Mouse (Mus musculus): Measurements from ENCODE around the gene St8sia6.

DNA sequence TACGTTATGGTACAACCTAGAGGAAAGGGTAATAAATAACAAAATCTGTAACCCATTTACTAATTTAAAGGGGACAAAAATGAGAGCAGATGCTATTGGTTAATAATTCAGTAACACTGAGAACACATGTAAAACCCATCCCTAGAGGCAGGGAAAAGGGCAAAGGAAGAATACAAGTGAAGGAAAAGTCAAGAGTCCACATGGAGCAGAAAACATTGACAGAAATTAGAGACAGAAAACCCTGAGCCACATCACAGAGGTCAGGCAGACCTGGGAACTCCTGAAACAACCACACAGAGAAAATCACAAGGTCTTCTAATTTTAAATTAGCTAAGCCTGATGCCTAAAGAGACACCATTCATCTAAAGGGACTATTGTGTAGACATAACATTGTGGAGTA lies 9.4 kb downstream of the St8sia6 start:
- TF ChIP-seq EP300 (IDR thresholded peaks at IDR 0.05; ENCODE audit: insufficient read depth, low read depth, low read length) (no peak), CTCF (IDR thresholded peaks at IDR 0.05; ENCODE audit: low read depth, low read length) (no peak), POLR2A (IDR thresholded peaks at IDR 0.05; ENCODE audit: insufficient read depth, low read length) (no peak)
